Mouse (Mus musculus): Measurements from ENCODE around the gene Ccdc158.
A peak's percentile ranks its signal among the peaks of the same experiment; 100 is the strongest.

Gene Ccdc158

GRCm38 (mm10) chr5:92674859-92675573 is at the start of gene Ccdc158:
Gene Ccdc158 (minus strand): TSS chr5:92675271.
- peak; percentile 73 for DNase-seq

GRCm38 (mm10) chr5:92721610-92722009 is 46.5 kb upstream of the Ccdc158 start:
- DNase-seq: no peak

- DNase-seq: no peak
Measured at GRCm38 (mm10) chr5:92718856-92719255, 43.8 kb upstream of the Ccdc158 start.

- DNase-seq: no peak
Measured at GRCm38 (mm10) chr5:92717666-92718360, 42.7 kb upstream of the Ccdc158 start.

DNA sequence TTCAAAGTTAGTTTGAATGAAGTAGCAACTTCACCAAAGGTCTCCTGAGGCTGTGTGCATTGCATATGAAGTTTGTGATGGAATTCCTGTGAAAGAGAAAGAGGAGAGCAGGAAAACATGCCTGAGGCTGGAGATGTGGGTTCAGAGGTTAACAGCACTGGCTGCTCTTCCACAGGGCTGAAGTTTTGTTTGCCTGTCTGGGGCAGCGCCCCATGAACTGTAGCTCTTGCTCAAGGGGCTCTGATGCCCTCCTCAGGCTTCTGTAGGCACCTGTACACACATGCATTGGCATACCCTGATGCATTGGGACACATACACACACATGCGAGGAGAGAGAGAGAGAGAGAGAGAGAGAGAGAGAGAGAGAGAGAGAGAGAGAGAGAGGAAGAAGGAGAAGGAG is 40.8 kb upstream of the Ccdc158 start:
- no peak for DNase-seq

- DNase-seq: no peak
Measured at GRCm38 (mm10) chr5:92715319-92715718, 40.2 kb upstream of the Ccdc158 start.

DNA sequence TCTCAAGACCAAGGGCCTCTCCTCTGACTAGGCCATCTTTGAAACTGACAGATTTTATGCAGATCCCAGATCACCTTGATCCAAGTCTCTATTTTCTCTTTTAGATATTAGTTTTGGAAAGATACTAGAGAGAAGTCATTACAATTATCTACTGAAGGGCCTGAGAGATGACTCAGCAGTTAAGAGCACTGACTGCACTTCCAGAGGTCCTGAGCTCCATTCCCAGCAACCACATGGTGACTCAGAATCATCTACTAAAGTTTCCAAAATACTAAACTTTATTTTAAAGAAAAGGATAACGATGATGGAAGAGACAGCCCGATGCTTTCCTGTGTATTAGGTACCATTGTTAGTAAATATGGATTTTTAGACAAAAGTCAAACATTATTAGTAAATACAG is 39.8 kb upstream of the Ccdc158 start:
- no peak for DNase-seq

GRCm38 (mm10) chr5:92712621-92713395 is 37.7 kb upstream of the Ccdc158 start:
- no peak for DNase-seq

DNA sequence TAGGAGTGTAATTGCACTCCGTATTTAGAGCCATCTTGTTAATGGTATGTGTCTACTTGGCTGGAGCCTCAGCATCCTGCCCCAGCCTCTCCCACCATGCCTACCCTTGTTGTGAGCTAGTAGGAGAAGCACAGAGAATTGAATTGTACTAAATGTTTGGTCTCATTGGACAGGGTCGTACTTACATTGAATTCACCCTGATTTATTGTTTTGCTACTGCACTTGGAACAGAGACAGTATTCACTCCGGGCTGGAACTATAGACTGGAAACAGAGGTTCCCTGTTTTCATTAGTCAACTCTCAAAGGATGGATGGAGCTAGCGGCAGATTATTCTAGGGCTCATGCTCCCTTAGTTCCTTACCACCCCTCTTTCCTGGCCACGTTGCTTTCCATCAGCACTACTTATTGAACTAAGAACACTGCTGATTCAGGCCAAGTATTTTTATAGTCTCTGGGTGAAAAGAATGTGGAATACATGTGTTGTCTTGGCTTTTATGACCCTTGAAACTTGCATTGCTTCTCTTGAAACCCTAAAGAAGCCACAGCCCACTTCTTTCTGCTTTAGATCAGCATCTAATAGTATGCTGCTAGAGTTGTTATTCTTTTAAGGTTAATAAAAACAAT is 36.7 kb upstream of the Ccdc158 start:
- no peak for DNase-seq

- DNase-seq: no peak
Measured at GRCm38 (mm10) chr5:92710779-92711178, 35.7 kb upstream of the Ccdc158 start.

DNA sequence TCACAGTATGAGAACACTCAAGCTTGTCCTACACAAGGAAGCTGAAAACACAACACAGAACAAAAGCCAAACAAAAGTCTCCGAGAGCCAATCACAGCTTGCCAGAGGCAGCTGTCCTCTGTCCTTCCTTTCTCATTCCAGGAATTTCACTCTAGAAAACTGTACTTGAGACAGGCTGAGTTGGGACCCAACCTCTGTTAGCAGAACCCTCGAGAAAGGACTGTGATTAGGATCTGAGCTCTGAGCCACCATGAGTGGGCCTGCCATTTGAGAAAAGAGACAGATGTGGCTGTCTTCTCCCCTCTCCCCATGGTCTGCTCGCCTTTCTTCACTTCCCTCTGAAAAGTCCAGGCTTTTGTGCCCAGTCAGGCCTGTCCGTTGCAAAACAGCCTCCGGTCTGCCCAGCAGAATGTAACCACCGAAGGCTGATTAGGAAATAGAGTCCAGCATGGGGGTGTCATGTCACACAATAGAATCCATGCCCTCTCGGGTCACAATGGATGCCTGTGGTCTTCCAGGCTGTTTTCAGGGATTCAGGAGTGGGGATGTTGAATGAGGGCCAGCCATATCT is 32.9 kb upstream of the Ccdc158 start:
- no peak for DNase-seq

DNA sequence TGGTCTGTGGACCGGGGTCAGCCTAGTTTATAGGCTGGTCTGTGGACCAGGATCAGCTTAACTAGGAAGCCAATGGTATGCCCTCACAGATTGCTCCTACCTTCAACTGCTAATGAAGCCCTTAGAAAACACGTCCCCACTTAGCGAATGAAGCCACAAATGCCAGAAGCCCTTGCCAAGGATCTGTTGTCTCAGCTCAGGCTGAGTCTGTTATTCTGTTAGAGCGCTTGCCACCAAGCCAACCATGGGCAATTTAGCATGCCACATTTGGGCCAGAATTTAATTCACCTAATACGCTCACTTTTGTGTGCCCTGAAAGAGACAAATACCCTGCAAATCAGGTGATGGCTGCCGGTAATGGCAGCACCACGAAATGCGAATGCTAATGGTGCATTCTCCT is 28.6 kb upstream of the Ccdc158 start:
- no peak for DNase-seq

GRCm38 (mm10) chr5:92701750-92702149 is 26.7 kb upstream of the Ccdc158 start:
- no peak for DNase-seq

DNA sequence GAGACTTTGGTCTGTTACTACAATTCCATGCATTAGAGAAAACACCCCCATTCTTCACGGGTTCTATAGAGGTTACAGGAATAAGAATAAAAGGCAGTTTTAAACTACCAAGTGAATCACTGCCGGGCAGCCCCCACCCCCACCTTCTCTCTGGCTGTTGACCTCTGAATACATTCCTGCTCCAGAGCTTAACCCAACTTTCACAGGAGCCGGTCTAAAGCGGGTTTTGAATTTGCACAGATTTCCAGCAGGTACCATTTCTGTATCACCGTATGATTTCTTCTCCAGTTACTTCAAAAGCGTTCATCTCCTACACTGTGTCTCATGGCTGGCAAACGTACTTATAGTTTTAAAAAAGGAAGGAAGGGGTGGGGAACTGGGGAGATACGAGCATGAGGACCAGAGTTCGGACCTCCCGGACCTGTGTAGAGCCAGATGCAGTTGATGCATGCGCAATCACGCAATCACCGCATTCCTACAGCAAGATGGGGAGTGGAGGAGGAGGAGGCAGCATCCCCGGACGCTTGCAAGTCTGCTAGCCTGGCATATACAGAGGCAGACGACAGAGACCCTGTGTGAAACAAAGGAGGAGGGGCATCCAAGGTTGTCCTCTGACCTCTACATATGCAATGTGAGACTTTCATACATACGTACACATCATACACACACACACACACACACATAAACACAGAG is 23.9 kb upstream of the Ccdc158 start:
- DNase-seq: peak; percentile 16

GRCm38 (mm10) chr5:92698131-92698836 is 23.2 kb upstream of the Ccdc158 start:
- DNase-seq: no peak

DNA sequence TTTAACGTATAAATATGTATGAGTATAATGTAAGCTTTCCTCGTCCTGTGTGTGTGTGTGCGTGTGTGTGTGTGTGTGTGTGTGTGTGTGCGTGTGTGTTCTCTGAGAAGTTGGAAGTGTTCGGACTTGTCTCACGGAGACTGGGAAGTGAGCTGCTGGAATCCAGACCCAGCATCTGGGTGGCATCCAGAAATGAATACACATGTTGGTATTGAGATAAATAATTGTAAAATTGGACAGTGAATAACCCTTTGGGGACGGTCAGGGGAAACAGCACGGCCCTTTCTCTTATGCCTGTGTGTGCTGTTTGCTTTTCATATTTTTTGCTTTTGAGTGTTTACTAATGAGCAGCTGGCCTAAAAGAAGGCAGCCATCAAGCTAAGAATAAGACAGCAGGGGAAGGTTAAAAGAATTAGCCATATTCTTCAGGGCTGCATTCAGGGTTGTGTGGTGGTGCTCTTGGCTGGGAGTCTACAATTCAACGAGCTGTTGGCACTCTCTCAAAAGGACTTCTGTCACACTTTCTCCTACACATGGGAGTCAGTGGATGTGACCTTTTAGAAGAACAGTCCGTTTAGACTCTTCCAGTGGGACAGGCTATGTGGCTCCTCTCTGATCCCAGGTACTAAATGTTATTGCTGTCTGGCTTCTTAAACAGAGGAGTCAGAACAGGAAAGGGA is 19.4 kb upstream of the Ccdc158 start:
- DNase-seq: no peak

DNA sequence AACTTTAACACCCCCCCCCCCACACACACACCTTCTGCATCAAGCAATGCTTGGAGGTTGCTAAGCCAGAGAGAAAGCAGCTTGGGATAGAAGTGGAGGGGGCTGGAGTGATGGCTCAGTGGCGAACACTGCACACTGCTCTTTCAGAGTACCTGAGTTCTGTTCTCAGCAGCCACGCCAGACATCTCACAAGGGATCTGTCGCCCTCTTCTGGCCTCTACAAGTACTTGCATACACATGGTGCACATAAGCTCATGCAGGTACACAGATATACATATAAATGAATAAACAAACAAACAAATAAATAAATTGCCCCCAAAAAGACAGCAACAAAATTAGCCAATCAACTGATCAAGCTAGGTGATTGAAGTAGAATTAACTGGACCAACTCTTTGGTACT is 18.7 kb upstream of the Ccdc158 start:
- no peak for DNase-seq

DNA sequence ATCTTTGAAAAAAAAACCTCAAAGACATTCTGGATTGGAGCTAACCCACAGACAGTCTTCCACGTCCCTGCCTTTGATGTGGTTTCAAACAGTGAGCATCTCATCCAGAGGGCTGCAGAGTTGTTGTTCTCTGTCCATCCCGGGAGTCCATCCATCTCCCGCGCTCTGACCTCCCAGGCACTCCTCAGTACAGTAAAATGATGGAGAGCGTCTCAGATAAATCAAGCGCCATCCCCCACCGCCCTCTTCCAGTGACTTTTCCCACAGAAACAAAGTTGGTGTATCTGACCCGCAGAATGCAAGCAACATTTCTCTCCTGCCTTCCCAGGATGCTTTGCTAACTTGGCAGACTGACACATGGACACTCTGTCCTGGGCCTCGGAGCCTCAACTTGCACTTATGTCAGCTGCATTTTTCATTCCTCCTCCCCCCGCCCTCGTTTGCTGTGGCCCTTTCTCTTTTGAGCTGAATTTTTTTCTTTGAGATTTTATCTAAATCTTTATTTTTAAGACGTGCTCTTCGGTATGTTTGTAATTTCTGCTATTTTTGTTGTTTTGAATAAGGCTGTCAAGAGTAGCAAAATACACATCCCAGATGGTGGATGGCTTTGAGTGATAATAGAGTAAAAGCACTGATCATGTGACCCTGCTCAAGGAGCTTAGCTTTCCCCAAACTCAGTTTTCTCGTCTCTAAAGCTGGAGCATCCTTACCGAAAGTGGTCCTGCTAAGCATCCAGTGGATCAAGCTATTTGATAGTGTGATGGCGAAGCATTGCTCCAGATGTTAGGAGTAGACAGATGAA is 17.3 kb upstream of the Ccdc158 start:
- no peak for DNase-seq

GRCm38 (mm10) chr5:92688569-92688968 is 13.5 kb upstream of the Ccdc158 start:
- no peak for DNase-seq

DNA sequence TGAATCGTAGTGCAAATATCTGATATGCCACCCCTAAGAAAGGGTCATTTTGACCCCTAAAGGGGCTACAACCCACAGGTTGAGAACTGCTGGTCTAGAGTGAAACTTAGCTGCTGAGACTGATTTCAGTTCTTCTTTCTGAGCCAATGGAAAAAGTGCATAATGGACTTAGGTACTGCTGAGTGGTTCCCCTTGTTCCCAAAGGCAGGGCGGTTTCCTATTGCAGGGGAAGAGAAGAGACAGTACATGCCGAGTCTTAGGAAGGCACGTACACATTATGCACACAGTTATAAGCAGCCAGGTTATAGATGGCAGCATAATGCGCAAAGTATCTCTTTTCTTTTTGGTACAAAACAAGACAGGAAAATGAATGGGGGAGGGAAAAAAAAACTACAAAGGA is 13.1 kb upstream of the Ccdc158 start:
- DNase-seq: no peak

Measured in right cerebral cortex, postnatal 4 days (tissue).